Mouse (Mus musculus) limb, embryonic 13.5 days (tissue): ENCODE measurements around the gene Tfdp2. TPM values are rescaled to one million over a fixed set of nuclear protein-coding genes. Genes with fewer than 3 reads are reported as not detected.
"Not testable (repeated sequence)": the region's sequence is repeated elsewhere in the genome, so short reads cannot be mapped to it uniquely, and the experiment has no call there.

ENCODE experiments used
- ATAC-seq: fragments of 200-750 bp; cut with Nextera tagmentation; 2 replicates; pipeline ENCODE4 v1.8.0; 2017; ENCODE audit warnings: low read depth, moderate number of reproducible peaks, moderate TSS enrichment; ENCODE audit not compliant: low FRiP score
- H3K27ac ChIP-seq: fragments of 300-500 bp; sonication (generic); 2 replicates; pipeline ENCODE4 v1.5.1; 2015; ENCODE audit warnings: inconsistent platforms, mild to moderate bottlenecking, moderate library complexity
- H3K27me3 ChIP-seq: fragments of 300-500 bp; sonication (generic); 2 replicates; pipeline ENCODE4 v1.6.1; 2015; ENCODE audit warnings: mild to moderate bottlenecking, inconsistent platforms
- H3K36me3 ChIP-seq: fragments of 300-500 bp; sonication (generic); 2 replicates; pipeline ENCODE4 v1.6.1; 2015; ENCODE audit warnings: inconsistent platforms, mild to moderate bottlenecking, moderate library complexity
- H3K4me1 ChIP-seq: fragments of 300-500 bp; sonication (generic); 2 replicates; pipeline ENCODE4 v1.6.1; 2015; ENCODE audit warnings: inconsistent platforms
- H3K4me2 ChIP-seq: fragments of 300-500 bp; sonication (generic); replicated peaks from 2 replicates; pipeline ENCODE4 v1.6.1; 2015; ENCODE audit warnings: inconsistent platforms, mild to moderate bottlenecking, moderate library complexity
- H3K4me3 ChIP-seq: fragments of 300-500 bp; sonication (generic); 2 replicates; pipeline ENCODE4 v1.5.1; 2015; ENCODE audit warnings: moderate library complexity, mild to moderate bottlenecking, inconsistent platforms
- H3K9ac ChIP-seq: fragments of 300-500 bp; sonication (generic); 2 replicates; pipeline ENCODE4 v1.6.1; 2015; ENCODE audit warnings: mild to moderate bottlenecking, inconsistent platforms
- H3K9me3 ChIP-seq: fragments of 300-500 bp; sonication (generic); 2 replicates; pipeline ENCODE4 v1.6.1; 2016; ENCODE audit warnings: inconsistent platforms
- WGBS: fragments of 180-500 bp; shearing (Covaris S2); methylation state at CpG from one replicate; pipeline ENCODE4 v1.1.7; 2015; 5-methylcytosine and 5-hydroxymethylcytosine counted together
- polyA plus RNA-seq: library from polyadenylated mRNA; unstranded; fragments of >200 nt; fragmentation: Nextera tagmentation; extraction: Ambion mirVana; gene quantifications from 2 replicates; pipeline ENCODE4 v1.2.1, GENCODE M21; 2015

The Tfdp2 gene
- polyA plus RNA-seq, 1 experiment from 2014 or later = 42.6 TPM

GRCm38 (mm10) chr9:96319333-96319732 is 123.3 kb downstream of the Tfdp2 start:
- H3K36me3 ChIP-seq = peaks cover 60% of the 10 kb centered on the region
- no peak for ATAC-seq
- no peaks in the 10 kb centered on the region for H3K9me3 ChIP-seq
- no peak overlapping the region for H3K27ac ChIP-seq
- H3K27me3 ChIP-seq = no peaks in the 10 kb centered on the region
- 89% methylated on average over 5 of the region's 5 CpGs for WGBS
- H3K4me2 ChIP-seq = no peak overlapping the region
- no peak overlapping the region for H3K4me3 ChIP-seq
- H3K4me1 ChIP-seq = no peaks in the 10 kb centered on the region
- H3K9ac ChIP-seq = no peak overlapping the region

DNA sequence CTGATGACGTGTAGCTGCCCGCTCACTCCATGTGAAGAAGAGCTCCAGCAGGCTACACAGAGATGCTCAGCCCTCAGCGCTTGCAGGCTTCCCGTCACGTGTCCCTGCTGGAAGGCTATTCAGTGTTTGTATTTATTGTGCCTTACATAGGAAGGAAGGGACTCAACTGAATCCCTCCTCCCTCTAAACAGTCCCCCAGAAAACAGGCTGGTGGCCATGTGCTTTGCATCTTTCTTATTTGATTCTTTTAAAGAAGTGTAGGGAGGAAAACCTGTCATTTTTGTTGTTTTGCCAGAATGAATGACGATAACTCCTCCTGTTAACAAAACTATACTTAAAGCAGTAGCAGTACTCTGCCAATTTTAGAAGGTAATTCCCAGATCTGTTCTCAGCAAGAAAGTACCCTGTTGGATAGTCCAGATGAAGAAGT is 124.5 kb downstream of the Tfdp2 start:
- Histone ChIP-seq H3K4me1 (no peaks in the 10 kb centered on the region), H3K9ac (no peak overlapping the region), H3K36me3 (peaks cover 52% of the 10 kb centered on the region), H3K27me3 (no peaks in the 10 kb centered on the region), H3K4me3 (no peak overlapping the region), H3K27ac (no peak overlapping the region), H3K9me3 (no peaks in the 10 kb centered on the region), H3K4me2 (no peak overlapping the region)
- 90% methylated on average over 6 of the region's 6 CpGs for WGBS
- ATAC-seq = no peak

GRCm38 (mm10) chr9:96322411-96323152 is 126.5 kb downstream of the Tfdp2 start:
- Histone ChIP-seq H3K9ac (no peak overlapping the region), H3K36me3 (peaks cover 35% of the 10 kb centered on the region), H3K9me3 (no peaks in the 10 kb centered on the region), H3K4me1 (0 out of 2 replicates have a peak, but pooled peaks cover 6% of the 10 kb centered on the region), H3K27me3 (no peaks in the 10 kb centered on the region), H3K4me2 (no peak overlapping the region), H3K4me3 (no peak overlapping the region), H3K27ac (no peak overlapping the region)
- no peak for ATAC-seq
- 86% methylated on average over 15 of the region's 15 CpGs for WGBS

DNA sequence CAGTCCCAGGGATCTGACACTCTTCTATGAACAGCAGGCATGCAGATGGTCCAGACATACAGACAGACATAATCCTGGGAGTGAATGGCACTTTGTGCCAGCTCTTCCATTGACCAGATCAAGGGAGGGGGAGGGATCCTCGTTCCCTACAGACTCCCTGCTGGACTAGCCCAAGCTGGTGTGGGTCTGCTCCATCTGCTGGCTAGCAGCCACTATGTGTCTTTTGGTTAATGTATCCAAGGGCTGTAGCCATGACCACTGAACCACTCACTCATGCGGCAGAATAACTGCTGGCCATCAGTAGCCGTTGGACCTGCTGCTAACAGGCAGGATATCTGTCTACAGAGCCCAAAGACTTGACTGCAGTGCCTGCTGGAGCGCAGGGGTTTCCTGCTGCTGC is 128.4 kb downstream of the Tfdp2 start:
- Histone ChIP-seq H3K4me1 (0 out of 2 replicates have a peak, but pooled peaks cover 6% of the 10 kb centered on the region), H3K36me3 (peaks cover 19% of the 10 kb centered on the region), H3K9ac (no peak overlapping the region), H3K9me3 (no peaks in the 10 kb centered on the region), H3K27me3 (no peaks in the 10 kb centered on the region), H3K27ac (no peak overlapping the region), H3K4me3 (no peak overlapping the region), H3K4me2 (no peak overlapping the region)
- ATAC-seq = no peak
- 73% methylated on average over 4 of the region's 4 CpGs for WGBS

- H3K4me1 ChIP-seq = 0 out of 2 replicates have a peak, but pooled peaks cover 6% of the 10 kb centered on the region
- 70% methylated on average over 6 of the region's 6 CpGs for WGBS
- 0 out of 2 replicates have a peak overlapping the region, but pooled peaks have one; percentile 6 for H3K27ac ChIP-seq
- peaks cover 17% of the 10 kb centered on the region; the same call in 1 of the 2 replicates for H3K36me3 ChIP-seq
- H3K4me2 ChIP-seq = no peak overlapping the region
- H3K9me3 ChIP-seq = no peaks in the 10 kb centered on the region
- no peak overlapping the region for H3K9ac ChIP-seq
- no peak for ATAC-seq
- no peaks in the 10 kb centered on the region for H3K27me3 ChIP-seq
- H3K4me3 ChIP-seq = no peak overlapping the region
Observed at GRCm38 (mm10) chr9:96326496-96326923, 130.4 kb downstream of the Tfdp2 start.

GRCm38 (mm10) chr9:96328226-96328625 is 132.2 kb downstream of the Tfdp2 start:
- Histone ChIP-seq H3K4me3 (no peak overlapping the region), H3K9ac (peak overlapping the region; percentile 19; the same call in 1 of the 2 replicates), H3K9me3 (no peaks in the 10 kb centered on the region), H3K4me1 (0 out of 2 replicates have a peak, but pooled peaks cover 6% of the 10 kb centered on the region), H3K27me3 (no peaks in the 10 kb centered on the region), H3K36me3 (peaks cover 19% of the 10 kb centered on the region), H3K27ac (no peak overlapping the region), H3K4me2 (no peak overlapping the region)
- 87% methylated on average over 4 of the region's 4 CpGs for WGBS
- no peak for ATAC-seq

GRCm38 (mm10) chr9:96331146-96331545 is 135.1 kb downstream of the Tfdp2 start:
- no peak overlapping the region for H3K27ac ChIP-seq
- H3K4me2 ChIP-seq = no peak overlapping the region
- no peak for ATAC-seq
- no peak overlapping the region for H3K9ac ChIP-seq
- no peaks in the 10 kb centered on the region for H3K9me3 ChIP-seq
- no peaks in the 10 kb centered on the region for H3K27me3 ChIP-seq
- H3K36me3 ChIP-seq = peaks cover 41% of the 10 kb centered on the region
- H3K4me1 ChIP-seq = 0 out of 2 replicates have a peak, but pooled peaks cover 6% of the 10 kb centered on the region
- WGBS = 88% methylated on average over 5 of the region's 5 CpGs
- H3K4me3 ChIP-seq = no peak overlapping the region

DNA sequence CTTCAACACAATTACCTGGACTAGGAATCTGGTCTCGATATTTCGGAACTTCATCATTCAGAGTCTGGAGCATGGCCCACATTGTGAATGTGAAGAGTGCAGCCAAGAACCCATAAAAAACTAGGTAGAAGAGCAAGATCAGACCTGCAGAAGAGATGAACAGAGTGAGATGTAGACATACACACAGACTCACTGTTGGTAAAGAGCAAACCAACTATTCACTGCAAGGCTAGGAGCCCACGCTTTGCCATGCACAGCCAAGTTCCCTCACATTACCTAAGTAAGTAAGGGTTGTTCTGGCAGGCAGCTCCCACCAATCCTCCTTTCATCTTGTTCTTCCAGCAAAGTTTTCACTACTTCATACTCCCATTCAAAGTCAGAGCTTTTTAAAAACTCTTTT is 149.7 kb downstream of the Tfdp2 start:
- no peak for ATAC-seq
- H3K36me3 ChIP-seq = peaks cover 32% of the 10 kb centered on the region
- 83% methylated on average over 3 of the region's 3 CpGs for WGBS

GRCm38 (mm10) chr9:96348885-96349284 is 152.8 kb downstream of the Tfdp2 start:
- H3K9me3 ChIP-seq = no peaks in the 10 kb centered on the region
- H3K9ac ChIP-seq = no peak overlapping the region
- peaks cover 5% of the 10 kb centered on the region; the same call in 1 of the 2 replicates for H3K4me1 ChIP-seq
- H3K4me2 ChIP-seq = no peak overlapping the region
- no peak overlapping the region for H3K27ac ChIP-seq
- no peak for ATAC-seq
- WGBS = 90% methylated on average over 5 of the region's 5 CpGs
- H3K27me3 ChIP-seq = no peaks in the 10 kb centered on the region
- peaks cover 10% of the 10 kb centered on the region for H3K36me3 ChIP-seq
- H3K4me3 ChIP-seq = no peak overlapping the region

More for the DNA sequence above, 149.7 kb downstream of the Tfdp2 start:
- H3K27me3 ChIP-seq = no peaks in the 10 kb centered on the region
- H3K9me3 ChIP-seq = no peaks in the 10 kb centered on the region
- H3K4me1 ChIP-seq = peaks cover 5% of the 10 kb centered on the region; the same call in 1 of the 2 replicates
- no peak overlapping the region for H3K4me3 ChIP-seq
- no peak overlapping the region for H3K9ac ChIP-seq
- no peak overlapping the region for H3K27ac ChIP-seq
- H3K4me2 ChIP-seq = no peak overlapping the region

GRCm38 (mm10) chr9:96350010-96350409 is 153.9 kb downstream of the Tfdp2 start:
- Histone ChIP-seq H3K4me2 (no peak overlapping the region), H3K27me3 (no peaks in the 10 kb centered on the region), H3K4me1 (peaks cover 5% of the 10 kb centered on the region; the same call in 1 of the 2 replicates), H3K36me3 (peaks cover 6% of the 10 kb centered on the region), H3K9ac (no peak overlapping the region), H3K4me3 (no peak overlapping the region), H3K9me3 (no peaks in the 10 kb centered on the region), H3K27ac (no peak overlapping the region)
- no peak for ATAC-seq
- 41% methylated on average over 4 of the region's 4 CpGs for WGBS

GRCm38 (mm10) chr9:96350476-96350875 is 154.4 kb downstream of the Tfdp2 start:
- Histone ChIP-seq H3K4me1 (peaks cover 5% of the 10 kb centered on the region; the same call in 1 of the 2 replicates), H3K27ac (no peak overlapping the region), H3K27me3 (no peaks in the 10 kb centered on the region), H3K4me2 (no peak overlapping the region), H3K36me3 (peaks cover 5% of the 10 kb centered on the region; the same call in 1 of the 2 replicates), H3K9me3 (no peaks in the 10 kb centered on the region), H3K4me3 (no peak overlapping the region), H3K9ac (no peak overlapping the region)
- 56% methylated on average over 3 of the region's 3 CpGs for WGBS
- ATAC-seq = no peak

DNA sequence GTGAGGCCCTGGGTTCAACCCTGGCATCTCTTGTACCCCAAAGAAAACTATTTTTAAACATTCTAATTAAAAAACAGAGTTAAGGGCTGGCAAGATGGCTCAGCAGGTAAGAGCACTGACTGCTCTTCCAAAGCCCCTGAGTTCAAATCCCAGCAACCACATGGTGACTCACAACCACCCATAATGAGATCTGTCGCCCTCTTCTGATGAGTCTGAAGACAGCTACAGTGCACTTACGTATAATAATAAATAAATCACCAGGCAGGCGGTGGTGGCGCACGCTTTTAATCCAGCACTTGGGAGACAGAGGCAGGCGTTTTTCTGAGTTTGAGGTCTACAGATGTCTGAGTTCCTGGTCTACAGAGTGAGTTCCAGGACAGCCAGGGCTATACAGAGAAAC is 155.7 kb downstream of the Tfdp2 start:
- not testable (repeated sequence) for H3K4me1 ChIP-seq, H3K36me3 ChIP-seq, H3K9me3 ChIP-seq, H3K27me3 ChIP-seq, H3K4me3 ChIP-seq, H3K27ac ChIP-seq, H3K9ac ChIP-seq, ATAC-seq, H3K4me2 ChIP-seq
- 86% methylated on average over 6 of the region's 6 CpGs for WGBS
